Mouse (Mus musculus): ENCODE results near the gene Arhgap25. TPM values are rescaled to one million over a fixed set of nuclear protein-coding genes. Genes with fewer than 3 reads are reported as not detected.
"Not testable (repeated sequence)": the region's sequence is repeated elsewhere in the genome, so short reads cannot be mapped to it uniquely, and the experiment has no call there.

Gene Arhgap25
- polyA plus RNA-seq, 1 experiment from 2014 or later, result 4.4 TPM

DNA sequence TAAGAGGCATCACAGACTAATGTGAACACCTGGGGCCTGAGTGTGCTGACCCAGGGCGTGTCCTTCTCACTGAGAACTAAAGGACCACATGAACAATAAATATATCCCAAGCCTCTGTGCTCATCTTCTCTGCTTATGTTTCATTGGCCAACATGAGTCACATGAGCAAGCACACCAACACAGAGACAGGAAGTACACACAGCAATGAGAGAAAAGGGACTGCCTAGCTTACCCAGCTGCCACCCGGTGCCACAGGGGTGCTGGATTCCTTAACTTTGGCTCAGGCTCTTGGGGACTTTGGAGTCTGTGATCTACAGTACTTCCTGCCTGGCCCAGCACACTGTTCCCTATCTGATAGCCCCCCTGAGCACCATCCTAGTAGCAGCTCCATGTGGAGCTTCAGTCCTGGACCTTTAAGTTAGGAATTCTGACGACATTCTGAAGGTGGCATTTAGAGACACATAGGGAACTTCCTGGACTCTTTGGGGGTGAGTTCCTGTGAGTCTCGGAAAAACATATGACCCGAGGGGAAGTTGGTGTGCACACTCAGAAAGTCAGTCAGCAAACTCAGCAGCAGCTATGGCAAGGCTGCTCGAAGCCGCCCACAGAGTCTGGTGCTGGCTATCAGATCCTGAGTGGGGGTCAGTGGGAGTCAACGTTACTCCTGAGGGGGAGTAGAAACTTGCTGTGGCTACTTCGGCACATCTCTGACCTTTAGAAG lies 2.0 kb upstream of the Arhgap25 start:
- Histone ChIP-seq H3K9me3 (no peaks in the 10 kb centered on the region), H3K36me3 (no peaks in the 10 kb centered on the region), H3K9ac (no peak overlapping the region), H3K4me3 (no peak overlapping the region), H3K27ac (no peak overlapping the region), H3K4me1 (peaks cover 10% of the 10 kb centered on the region), H3K27me3 (no peaks in the 10 kb centered on the region; the same call in 1 of the 2 replicates), H3K4me2 (replicated peaks) (no peak overlapping the region)
- no peak for ATAC-seq (ENCODE audit: low FRiP score, low read depth)
- 85% methylated on average over 9 of the region's 9 CpGs for WGBS

DNA sequence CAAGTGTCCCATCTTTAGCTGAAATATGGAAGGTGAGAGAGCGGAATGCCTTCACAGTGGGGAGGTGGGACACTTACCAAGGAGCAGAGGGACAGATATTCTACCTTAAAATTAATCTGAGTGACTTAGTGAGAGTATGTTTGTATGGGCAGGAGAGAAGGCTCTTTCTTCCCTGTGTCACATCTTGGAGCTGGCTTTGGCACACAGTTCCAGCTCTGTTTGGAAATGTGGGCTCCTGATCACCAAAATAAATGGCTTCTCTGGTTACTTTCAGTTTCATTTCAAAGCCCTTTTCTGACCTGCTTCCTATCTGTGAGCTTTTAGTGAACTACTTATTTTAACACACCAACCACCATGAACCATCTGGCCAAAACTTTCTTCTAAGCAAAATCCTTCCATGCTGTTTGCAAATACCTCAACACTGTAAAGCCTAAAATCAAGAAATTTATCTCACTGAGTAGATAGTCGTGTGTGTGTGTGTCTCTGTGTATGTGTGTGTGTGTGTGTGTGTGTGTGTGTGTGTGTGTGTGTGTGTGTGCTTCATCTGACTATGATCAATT lies 1.5 kb downstream of the Arhgap25 start:
- H3K36me3 ChIP-seq, result no peaks in the 10 kb centered on the region
- no peak overlapping the region for H3K27ac ChIP-seq
- no peak overlapping the region for H3K4me2 ChIP-seq (replicated peaks)
- no peak for ATAC-seq (ENCODE audit: low FRiP score, low read depth)
- no peak overlapping the region for H3K9ac ChIP-seq
- 76% methylated on average over 2 of the region's 2 CpGs for WGBS
- peaks cover 10% of the 10 kb centered on the region for H3K4me1 ChIP-seq
- H3K9me3 ChIP-seq, result no peaks in the 10 kb centered on the region
- no peak overlapping the region for H3K4me3 ChIP-seq
- H3K27me3 ChIP-seq, result no peaks in the 10 kb centered on the region

DNA sequence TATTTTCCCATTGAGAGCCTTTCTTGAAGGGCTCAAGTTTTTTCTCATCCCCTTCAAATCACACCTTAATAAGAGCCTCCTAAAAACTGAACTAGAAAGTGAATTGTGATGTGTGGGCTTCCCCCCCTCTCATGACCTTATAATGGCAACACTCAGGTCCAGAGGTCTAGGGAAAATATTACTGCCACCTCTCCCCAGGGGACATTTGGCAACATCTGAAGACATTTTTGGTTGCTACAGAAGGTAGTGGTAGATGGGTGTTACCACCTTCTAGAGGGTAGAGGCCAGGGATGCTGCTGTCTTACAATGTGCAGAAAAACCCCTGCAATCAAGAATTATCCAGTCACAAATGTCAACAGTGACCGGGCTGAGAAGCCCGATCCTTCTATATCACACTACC lies 2.7 kb downstream of the Arhgap25 start:
- 86% methylated on average over 2 of the region's 2 CpGs for WGBS
- Histone ChIP-seq H3K27ac (no peak overlapping the region), H3K27me3 (no peaks in the 10 kb centered on the region), H3K4me2 (replicated peaks) (no peak overlapping the region), H3K9me3 (no peaks in the 10 kb centered on the region), H3K4me3 (no peak overlapping the region), H3K9ac (no peak overlapping the region), H3K4me1 (peaks cover 10% of the 10 kb centered on the region), H3K36me3 (no peaks in the 10 kb centered on the region)
- ATAC-seq (ENCODE audit: low FRiP score, low read depth), result no peak

DNA sequence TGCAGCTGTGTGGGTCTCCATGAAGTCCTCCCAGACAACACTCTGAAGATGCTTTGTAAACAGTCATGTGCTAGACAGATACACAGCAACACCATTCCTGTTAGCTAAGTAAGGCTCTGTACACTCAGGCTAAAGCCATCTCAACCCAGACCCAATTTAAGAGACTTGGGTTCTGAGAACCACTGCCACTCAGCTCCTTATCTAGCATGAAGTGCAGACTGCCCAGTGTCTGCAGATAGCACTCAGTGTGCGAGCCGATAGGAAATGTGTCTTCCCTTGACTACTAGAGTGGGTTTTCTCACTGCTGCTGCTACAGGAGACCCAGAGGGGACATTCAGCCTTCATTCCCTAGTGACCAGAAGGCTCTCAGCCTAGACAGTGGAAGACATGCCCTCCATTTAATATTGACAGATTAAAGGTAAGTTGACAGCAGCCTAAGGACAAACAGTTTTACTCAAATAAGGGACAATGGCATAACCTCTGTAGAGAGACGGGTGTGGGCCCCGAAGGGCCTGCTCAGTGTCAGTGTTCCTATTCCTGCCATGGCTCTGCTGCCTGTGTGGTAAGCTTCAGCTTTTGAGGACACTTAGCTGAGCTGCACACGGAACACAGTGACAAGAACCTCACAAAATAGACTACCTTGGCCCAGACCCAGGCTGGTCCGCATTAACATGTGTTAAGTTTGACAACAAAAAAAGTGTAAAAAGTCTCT lies 5.1 kb downstream of the Arhgap25 start:
- no peak overlapping the region for H3K4me3 ChIP-seq
- WGBS, result 85% methylated on average over 6 of the region's 6 CpGs
- no peak overlapping the region for H3K9ac ChIP-seq
- H3K36me3 ChIP-seq, result no peaks in the 10 kb centered on the region
- H3K4me2 ChIP-seq (replicated peaks), result no peak overlapping the region
- H3K4me1 ChIP-seq, result peaks cover 3% of the 10 kb centered on the region
- H3K27me3 ChIP-seq, result no peaks in the 10 kb centered on the region
- no peak overlapping the region for H3K27ac ChIP-seq
- ATAC-seq (ENCODE audit: low FRiP score, low read depth), result no peak
- no peaks in the 10 kb centered on the region for H3K9me3 ChIP-seq

DNA sequence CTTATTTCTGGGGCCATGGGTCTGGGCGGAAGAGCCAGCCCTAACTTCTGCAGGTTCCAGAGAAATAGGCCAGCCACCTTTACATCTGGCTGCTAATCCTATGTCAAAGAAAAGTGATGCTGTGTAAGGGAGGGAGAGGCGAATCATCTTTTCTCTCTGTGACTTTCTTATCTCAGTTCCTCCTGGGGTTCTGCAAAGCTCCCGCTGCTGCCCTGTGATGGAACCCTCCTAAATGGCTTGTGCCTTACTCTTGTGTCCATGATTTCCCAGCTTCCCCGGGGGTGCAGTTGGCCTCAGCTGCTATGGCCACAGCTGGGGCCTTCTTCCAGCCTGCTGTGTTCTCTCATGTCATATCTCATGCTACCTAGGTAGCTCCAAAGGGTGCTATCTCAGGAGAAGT lies 5.7 kb downstream of the Arhgap25 start:
- Histone ChIP-seq H3K9me3 (no peaks in the 10 kb centered on the region), H3K36me3 (no peaks in the 10 kb centered on the region), H3K4me3 (no peak overlapping the region), H3K27ac (no peak overlapping the region), H3K4me2 (replicated peaks) (no peak overlapping the region), H3K4me1 (no peaks in the 10 kb centered on the region), H3K27me3 (no peaks in the 10 kb centered on the region), H3K9ac (no peak overlapping the region)
- ATAC-seq (ENCODE audit: low FRiP score, low read depth), result no peak
- WGBS, result 86% methylated on average over 4 of the region's 4 CpGs

DNA sequence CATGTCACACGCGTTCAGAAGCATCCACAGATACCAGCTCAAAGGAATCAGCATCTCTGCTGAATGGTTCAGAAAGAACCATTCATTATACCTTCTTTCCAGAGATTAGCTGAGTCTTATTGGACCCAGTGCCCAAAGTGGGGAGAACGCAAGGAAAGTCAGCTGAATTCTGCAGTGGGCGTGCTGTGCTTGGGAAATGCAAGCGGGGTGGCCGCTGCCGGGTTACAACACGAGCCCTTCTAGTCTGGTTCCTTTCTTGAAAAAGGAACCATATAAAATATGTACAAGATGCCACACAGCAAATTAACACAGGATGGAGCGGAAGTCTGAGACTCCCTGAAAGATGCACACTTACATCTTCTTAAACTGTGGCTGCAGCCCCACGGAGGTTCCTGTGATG lies 7.9 kb downstream of the Arhgap25 start:
- no peaks in the 10 kb centered on the region for H3K9me3 ChIP-seq
- no peak overlapping the region for H3K9ac ChIP-seq
- H3K4me2 ChIP-seq (replicated peaks), result no peak overlapping the region
- 86% methylated on average over 10 of the region's 10 CpGs for WGBS
- no peak for ATAC-seq (ENCODE audit: low FRiP score, low read depth)
- no peak overlapping the region for H3K27ac ChIP-seq
- H3K4me1 ChIP-seq, result no peaks in the 10 kb centered on the region
- no peaks in the 10 kb centered on the region for H3K36me3 ChIP-seq
- H3K4me3 ChIP-seq, result no peak overlapping the region
- H3K27me3 ChIP-seq, result no peaks in the 10 kb centered on the region

DNA sequence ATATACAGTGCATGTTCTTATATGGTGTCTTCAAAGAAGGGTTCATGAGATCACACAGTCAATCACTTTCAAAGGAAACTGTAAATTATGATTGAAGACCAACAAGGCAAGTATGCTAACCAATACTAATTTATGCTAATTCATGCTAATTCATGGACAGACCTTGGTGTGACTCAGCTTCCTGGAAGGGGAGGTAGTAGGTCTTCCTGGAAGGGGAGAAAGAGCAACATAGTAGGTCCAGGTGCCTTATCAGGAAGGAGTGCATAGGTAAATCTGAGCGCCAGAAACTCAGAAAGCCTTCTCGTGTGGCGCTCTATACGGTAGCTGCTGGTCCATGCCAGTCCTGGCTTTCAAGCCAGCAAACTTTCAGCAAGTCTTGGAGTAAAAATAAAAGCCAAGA lies 8.8 kb downstream of the Arhgap25 start:
- Histone ChIP-seq H3K9me3 (no peaks in the 10 kb centered on the region), H3K27ac (no peak overlapping the region), H3K4me1 (no peaks in the 10 kb centered on the region), H3K4me3 (no peak overlapping the region), H3K27me3 (no peaks in the 10 kb centered on the region), H3K9ac (no peak overlapping the region), H3K4me2 (replicated peaks) (no peak overlapping the region), H3K36me3 (no peaks in the 10 kb centered on the region)
- ATAC-seq (ENCODE audit: low FRiP score, low read depth), result no peak
- 92% methylated on average over 4 of the region's 4 CpGs for WGBS

DNA sequence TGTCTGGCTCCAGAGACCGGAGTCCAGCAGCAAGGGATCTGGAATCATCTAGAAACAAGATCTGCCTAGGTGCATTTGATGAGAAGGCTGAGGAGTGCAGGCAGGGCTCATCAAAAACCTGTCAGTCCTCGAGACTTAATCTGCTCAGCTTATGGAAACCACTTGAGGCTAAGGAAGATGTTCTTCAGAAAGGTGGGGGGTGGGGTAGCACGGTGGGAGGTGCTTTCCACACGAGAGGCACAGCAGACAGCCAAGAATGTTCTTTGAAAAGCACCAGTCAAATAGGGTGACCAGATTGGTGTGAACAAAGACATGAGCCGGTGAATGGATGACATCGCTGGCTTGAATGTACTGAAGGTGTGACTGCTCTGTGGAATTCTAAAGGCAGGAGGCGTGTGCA lies 9.3 kb downstream of the Arhgap25 start:
- no peak for ATAC-seq (ENCODE audit: low FRiP score, low read depth)

DNA sequence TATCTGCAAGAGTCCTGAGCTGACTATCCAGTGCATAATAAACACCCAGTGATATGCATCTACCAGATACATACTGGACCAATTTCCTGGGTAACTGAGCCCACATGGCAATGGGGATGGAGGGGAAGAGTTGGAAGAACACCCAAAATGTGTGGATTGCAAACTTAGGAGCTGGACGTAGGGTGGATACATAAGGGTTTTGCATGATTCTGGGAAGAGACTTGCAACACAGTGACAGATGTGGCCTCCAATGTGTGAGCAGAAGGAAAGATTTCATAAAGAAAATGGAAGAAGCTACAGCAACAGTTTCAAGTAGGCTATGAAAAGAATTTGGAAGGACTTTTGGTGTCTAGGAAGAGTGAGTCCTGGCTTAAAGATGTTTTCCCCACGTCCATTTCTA lies 10.0 kb downstream of the Arhgap25 start:
- Histone ChIP-seq H3K27me3 (no peaks in the 10 kb centered on the region), H3K4me2 (replicated peaks) (no peak overlapping the region), H3K4me3 (no peak overlapping the region), H3K9ac (no peak overlapping the region), H3K9me3 (no peaks in the 10 kb centered on the region), H3K36me3 (no peaks in the 10 kb centered on the region), H3K27ac (no peak overlapping the region), H3K4me1 (no peaks in the 10 kb centered on the region)
- whole genome bisulfite sequencing, result 73% methylated on average over 2 of the region's 2 CpGs
- ATAC-seq (ENCODE audit: low FRiP score, low read depth), result no peak

More for the DNA sequence above, 9.3 kb downstream of the Arhgap25 start:
- no peaks in the 10 kb centered on the region for H3K9me3 ChIP-seq
- no peak overlapping the region for H3K9ac ChIP-seq
- no peak overlapping the region for H3K4me3 ChIP-seq
- no peak overlapping the region for H3K27ac ChIP-seq
- H3K4me1 ChIP-seq, result no peaks in the 10 kb centered on the region
- no peaks in the 10 kb centered on the region for H3K27me3 ChIP-seq
- no peaks in the 10 kb centered on the region for H3K36me3 ChIP-seq
- no peak overlapping the region for H3K4me2 ChIP-seq (replicated peaks)
- WGBS, result 70% methylated on average over 7 of the region's 7 CpGs

DNA sequence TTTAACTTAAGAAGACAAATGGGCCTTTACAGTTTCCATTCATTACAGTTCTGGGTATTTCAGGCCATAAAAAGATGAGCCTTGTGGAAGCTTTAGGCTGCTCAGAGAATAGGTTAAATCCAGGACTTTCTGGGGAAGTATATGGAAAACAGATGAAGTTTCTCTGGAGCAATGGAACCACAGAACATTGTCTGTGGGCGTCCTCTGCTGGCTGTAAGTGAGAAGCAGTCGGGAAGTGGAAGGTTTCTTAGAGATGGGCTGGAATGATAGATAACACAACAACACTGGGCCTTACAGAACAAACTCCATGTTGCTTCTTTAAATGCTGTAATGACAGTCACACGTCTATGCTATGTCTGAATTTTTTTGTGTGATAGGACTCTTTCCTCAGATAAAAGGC lies 10.8 kb downstream of the Arhgap25 start:
- no peak overlapping the region for H3K4me2 ChIP-seq (replicated peaks)
- no peaks in the 10 kb centered on the region for H3K4me1 ChIP-seq
- no peak for ATAC-seq (ENCODE audit: low FRiP score, low read depth)
- no peaks in the 10 kb centered on the region for H3K36me3 ChIP-seq
- no peak overlapping the region for H3K27ac ChIP-seq
- WGBS, result 31% methylated on average over 3 of the region's 3 CpGs
- H3K9me3 ChIP-seq, result 0 out of 2 replicates have a peak, but pooled peaks cover 3% of the 10 kb centered on the region
- H3K4me3 ChIP-seq, result no peak overlapping the region
- H3K9ac ChIP-seq, result no peak overlapping the region
- H3K27me3 ChIP-seq, result no peaks in the 10 kb centered on the region

DNA sequence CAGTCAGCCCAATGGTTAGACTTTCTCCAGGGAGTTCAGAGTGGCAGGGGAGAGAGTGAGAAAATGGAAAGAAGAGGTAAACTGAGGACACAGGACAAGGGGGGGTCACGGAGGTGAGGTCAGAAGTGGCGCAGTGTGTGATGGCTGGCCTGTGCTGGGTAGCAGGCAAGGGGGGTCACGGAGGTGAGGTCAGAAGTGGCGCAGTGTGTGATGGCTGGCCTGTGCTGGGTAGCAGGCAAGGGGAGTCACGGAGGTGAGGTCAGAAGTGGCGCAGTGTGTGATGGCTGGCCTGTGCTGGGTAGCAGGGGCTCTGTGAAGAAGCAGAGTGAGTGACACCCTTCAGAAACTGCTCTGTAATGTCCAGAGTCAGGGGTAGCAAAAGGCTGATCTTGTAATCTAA lies 11.4 kb downstream of the Arhgap25 start:
- not testable (repeated sequence) for H3K36me3 ChIP-seq; H3K9me3 ChIP-seq; H3K4me1 ChIP-seq; ATAC-seq (ENCODE audit: low FRiP score, low read depth); H3K4me2 ChIP-seq (replicated peaks); H3K27ac ChIP-seq; H3K9ac ChIP-seq; H3K4me3 ChIP-seq; H3K27me3 ChIP-seq
- WGBS, result 90% methylated on average over 6 of the region's 6 CpGs

DNA sequence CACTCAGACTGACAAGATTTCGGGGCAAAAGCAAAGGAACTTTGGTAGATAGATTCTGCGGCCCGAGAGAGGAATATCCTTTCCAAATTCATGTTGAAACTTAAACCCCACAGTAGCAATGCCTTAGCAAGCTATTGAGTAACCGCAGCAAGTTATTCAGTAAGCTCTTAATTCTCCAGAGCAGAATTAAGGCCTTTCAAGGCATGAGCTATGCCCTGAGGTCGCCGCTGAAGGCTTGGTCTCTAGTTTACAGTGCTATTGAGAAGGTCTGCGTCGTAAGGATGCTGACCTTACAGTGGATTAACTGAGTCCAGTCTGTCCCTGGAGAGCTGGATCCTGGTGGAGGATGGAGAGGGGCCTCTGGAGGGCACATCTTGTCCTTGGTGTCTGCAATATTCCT lies 12.5 kb downstream of the Arhgap25 start:
- 84% methylated on average over 8 of the region's 8 CpGs for WGBS
- H3K27me3 ChIP-seq, result no peaks in the 10 kb centered on the region
- ATAC-seq (ENCODE audit: low FRiP score, low read depth), result no peak

More for the DNA sequence above, 12.5 kb downstream of the Arhgap25 start:
- Histone ChIP-seq H3K9ac (no peak overlapping the region), H3K4me1 (no peaks in the 10 kb centered on the region), H3K9me3 (0 out of 2 replicates have a peak, but pooled peaks cover 3% of the 10 kb centered on the region), H3K27ac (no peak overlapping the region), H3K4me3 (no peak overlapping the region), H3K36me3 (no peaks in the 10 kb centered on the region), H3K4me2 (replicated peaks) (no peak overlapping the region)

All from limb, embryonic 13.5 days (tissue).